Mouse (Mus musculus) C2C12 (cell line): ENCODE results near the gene Mctp1. TPM values are rescaled to one million over a fixed set of nuclear protein-coding genes. Genes with fewer than 3 reads are reported as not detected.

ENCODE experiments used
- H3K27me3 ChIP-seq: one replicate; pipeline ENCODE4 v1.6.1; 2011; ENCODE audit not compliant: control insufficient read depth, insufficient read depth, insufficient read length
- H3K36me3 ChIP-seq: one replicate; pipeline ENCODE4 v1.6.1; 2011; ENCODE audit not compliant: control insufficient read depth, insufficient read depth
- H3K4me3 ChIP-seq: one replicate; pipeline ENCODE4 v1.5.1; 2011; ENCODE audit warnings: mild to moderate bottlenecking, control low read depth; ENCODE audit not compliant: poor library complexity, insufficient read depth, severe bottlenecking
- H3K79me2 ChIP-seq: one replicate; pipeline ENCODE4 v1.6.1; 2011; ENCODE audit not compliant: control insufficient read depth, insufficient read depth
- H3K79me3 ChIP-seq: one replicate; pipeline ENCODE4 v1.6.1; 2011; ENCODE audit warnings: low read depth, control low read depth
- H3ac ChIP-seq: one replicate; pipeline ENCODE3; 2011; ENCODE audit warnings: low read depth; ENCODE audit not compliant: control insufficient read depth, insufficient read length
- CEBPB ChIP-seq: IDR thresholded peaks from one replicate; pipeline ENCODE4 v1.6.1; 2011; ENCODE audit warnings: low read depth, mild to moderate bottlenecking, control low read depth, moderate library complexity
- CTCF ChIP-seq: IDR thresholded peaks from one replicate; pipeline ENCODE4 v1.5.1; 2011; ENCODE audit not compliant: control insufficient read depth, insufficient read depth, insufficient read length
- FOSL1 ChIP-seq: IDR thresholded peaks from one replicate; pipeline ENCODE4 v1.8.0; 2011; ENCODE audit warnings: mild to moderate bottlenecking, low read length; ENCODE audit not compliant: poor library complexity, insufficient read depth, severe bottlenecking
- MAX ChIP-seq: IDR thresholded peaks from one replicate; pipeline ENCODE4 v1.6.1; 2011; ENCODE audit warnings: mild to moderate bottlenecking, control low read depth
- MYOD1 ChIP-seq: IDR thresholded peaks from one replicate; pipeline ENCODE4 v1.6.1; 2011; ENCODE audit warnings: low read depth; ENCODE audit not compliant: control insufficient read depth, insufficient read length
- MYOG ChIP-seq: IDR thresholded peaks from one replicate; pipeline ENCODE4 v1.6.1; 2011; ENCODE audit not compliant: control insufficient read depth, insufficient read length; ENCODE audit errors: extremely low read depth
- USF1 ChIP-seq: IDR thresholded peaks from one replicate; pipeline ENCODE4 v1.6.1; 2011; ENCODE audit warnings: low read depth, mild to moderate bottlenecking, control low read depth, moderate library complexity
- polyA plus RNA-seq: library from polyadenylated mRNA; unstranded; fragments of >200 nt; fragmentation: generic; extraction: Trizol; gene quantifications from one replicate; pipeline ENCODE4 v1.2.1, GENCODE M21; 2012; ENCODE audit warnings: missing spikeins

Mctp1 gene
- polyA plus RNA-seq, 1 experiment = 0.36 TPM

DNA sequence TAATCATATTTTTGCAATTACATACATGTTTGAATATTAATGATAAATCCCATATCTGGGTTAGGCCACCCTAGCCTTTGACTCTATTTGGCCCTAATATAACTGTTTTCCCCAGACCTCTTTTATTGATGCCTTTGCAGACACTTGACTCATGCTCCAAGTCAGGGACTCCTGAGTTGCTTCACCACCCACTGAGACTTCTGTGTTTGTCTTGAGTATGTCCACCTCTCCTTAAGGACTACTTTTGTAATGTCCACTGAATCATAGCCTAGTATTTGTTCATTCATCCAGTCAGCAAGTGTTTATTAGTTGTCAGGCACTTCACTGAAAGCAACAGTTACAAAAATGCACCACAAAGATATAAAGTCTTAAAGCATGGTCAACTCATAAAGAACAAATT is 235.8 kb downstream of the Mctp1 start:
- H3ac ChIP-seq = no peak overlapping the region
- no peaks in the 10 kb centered on the region for H3K79me2 ChIP-seq
- H3K36me3 ChIP-seq = no peaks in the 10 kb centered on the region
- no peak overlapping the region for H3K4me3 ChIP-seq
- no peaks in the 10 kb centered on the region for H3K27me3 ChIP-seq
- TF ChIP-seq USF1 = no peak
- TF ChIP-seq CEBPB = no peak
- no peak for TF ChIP-seq CTCF
- TF ChIP-seq MYOG = no peak
- TF ChIP-seq MAX = no peak
- no peak for TF ChIP-seq MYOD1
- TF ChIP-seq FOSL1 = no peak
- no peaks in the 10 kb centered on the region for H3K79me3 ChIP-seq

DNA sequence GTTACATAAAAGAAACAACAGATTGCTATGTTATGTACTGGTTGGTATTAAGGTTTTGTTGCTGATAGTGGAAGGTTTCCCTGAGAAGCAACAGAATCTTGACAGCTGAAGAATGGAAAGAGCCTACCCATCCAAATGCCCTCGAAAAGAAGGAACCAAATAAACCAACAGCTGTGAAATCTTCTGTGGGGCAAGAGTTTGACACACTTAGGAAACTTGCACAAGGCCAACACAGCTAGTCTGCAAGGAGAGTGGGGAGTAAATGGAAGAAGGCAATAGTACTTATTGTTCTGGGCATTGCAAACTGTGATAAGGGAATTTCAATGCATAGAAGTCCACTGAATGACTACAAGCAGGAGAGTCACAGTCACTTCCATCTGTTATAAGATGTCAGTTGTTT is 236.2 kb downstream of the Mctp1 start:
- Histone ChIP-seq H3K36me3 (no peaks in the 10 kb centered on the region), H3K4me3 (no peak overlapping the region), H3K79me3 (no peaks in the 10 kb centered on the region), H3K27me3 (no peaks in the 10 kb centered on the region), H3ac (no peak overlapping the region), H3K79me2 (no peaks in the 10 kb centered on the region)
- TF ChIP-seq MYOD1 = no peak
- TF ChIP-seq USF1 = no peak
- no peak for TF ChIP-seq MYOG
- TF ChIP-seq FOSL1 = no peak
- TF ChIP-seq CEBPB = no peak
- no peak for TF ChIP-seq CTCF
- TF ChIP-seq MAX = no peak

DNA sequence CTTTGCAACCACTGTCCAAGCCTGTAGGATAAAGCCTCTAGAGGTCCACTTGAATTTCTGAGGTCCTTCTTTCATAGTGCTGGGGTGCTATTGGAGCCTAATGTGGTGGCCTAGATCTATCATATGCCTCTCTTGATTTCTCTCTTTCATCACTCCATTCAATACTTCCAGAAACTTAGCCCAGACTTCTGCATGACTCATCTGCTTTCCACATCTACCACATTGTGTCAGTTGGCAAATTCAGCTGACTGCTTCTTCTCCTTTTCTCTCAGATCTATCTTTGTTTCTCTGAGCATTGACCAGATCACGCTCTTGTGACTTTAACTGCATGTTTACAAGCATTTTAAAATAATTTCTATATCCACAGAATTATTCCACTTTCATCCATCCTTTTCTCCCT is 249.4 kb downstream of the Mctp1 start:
- no peak for TF ChIP-seq FOSL1
- TF ChIP-seq CEBPB = no peak
- peak; percentile 33 for TF ChIP-seq MYOD1
- Histone ChIP-seq H3K79me3 (no peaks in the 10 kb centered on the region), H3ac (no peak overlapping the region), H3K79me2 (no peaks in the 10 kb centered on the region), H3K27me3 (no peaks in the 10 kb centered on the region), H3K4me3 (no peak overlapping the region), H3K36me3 (no peaks in the 10 kb centered on the region)

DNA sequence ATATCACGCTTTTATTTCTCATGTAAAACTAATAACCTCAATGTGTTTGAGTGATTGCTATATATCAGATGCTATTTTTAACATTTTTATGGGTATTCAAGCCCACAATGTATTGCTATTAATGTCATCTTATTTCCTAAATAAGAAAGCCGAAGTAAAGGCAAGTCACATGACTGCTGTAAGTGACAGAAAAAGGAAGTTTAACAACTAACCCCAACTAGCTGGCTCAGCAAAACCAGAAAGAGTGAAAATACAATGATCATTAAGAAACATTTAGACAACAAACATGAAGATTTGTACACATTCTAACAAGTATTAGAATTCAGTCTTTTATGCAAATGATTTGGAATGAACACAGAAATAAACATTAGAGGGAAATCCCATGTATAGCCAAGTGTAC is 253.9 kb downstream of the Mctp1 start:
- Histone ChIP-seq H3K4me3 (no peak overlapping the region), H3K79me3 (no peaks in the 10 kb centered on the region), H3ac (no peak overlapping the region), H3K79me2 (no peaks in the 10 kb centered on the region), H3K27me3 (no peaks in the 10 kb centered on the region), H3K36me3 (no peaks in the 10 kb centered on the region)
- no peak for TF ChIP-seq CTCF
- TF ChIP-seq MAX = no peak
- TF ChIP-seq USF1 = no peak
- no peak for TF ChIP-seq FOSL1
- TF ChIP-seq CEBPB = no peak
- TF ChIP-seq MYOG = no peak
- TF ChIP-seq MYOD1 = no peak

DNA sequence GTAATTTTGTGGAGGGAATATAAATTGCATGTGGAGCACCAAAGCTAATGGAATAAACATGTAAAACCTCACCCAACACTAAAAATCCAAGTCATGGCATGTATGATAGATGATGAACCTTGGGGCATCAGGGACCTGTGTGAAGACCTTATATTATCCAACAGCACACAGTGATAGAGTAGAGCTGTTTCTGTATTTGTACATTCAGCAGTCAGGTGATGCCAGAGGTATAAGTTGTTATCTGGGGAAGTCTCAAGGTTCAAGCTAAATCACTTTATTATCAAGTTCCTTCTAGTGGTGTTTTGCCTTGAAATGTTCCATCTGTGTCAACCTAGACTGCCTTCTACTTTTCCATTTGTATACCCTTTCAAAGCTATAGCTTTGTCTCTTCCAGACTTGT is 275.2 kb downstream of the Mctp1 start:
- H3K4me3 ChIP-seq = no peak overlapping the region
- no peaks in the 10 kb centered on the region for H3K79me2 ChIP-seq
- no peak overlapping the region for H3ac ChIP-seq
- H3K79me3 ChIP-seq = no peaks in the 10 kb centered on the region
- H3K27me3 ChIP-seq = no peaks in the 10 kb centered on the region
- no peak for TF ChIP-seq CEBPB
- no peak for TF ChIP-seq CTCF
- TF ChIP-seq MYOD1 = no peak
- TF ChIP-seq USF1 = no peak
- TF ChIP-seq MYOG = no peak
- TF ChIP-seq MAX = no peak
- TF ChIP-seq FOSL1 = no peak
- H3K36me3 ChIP-seq = no peaks in the 10 kb centered on the region

DNA sequence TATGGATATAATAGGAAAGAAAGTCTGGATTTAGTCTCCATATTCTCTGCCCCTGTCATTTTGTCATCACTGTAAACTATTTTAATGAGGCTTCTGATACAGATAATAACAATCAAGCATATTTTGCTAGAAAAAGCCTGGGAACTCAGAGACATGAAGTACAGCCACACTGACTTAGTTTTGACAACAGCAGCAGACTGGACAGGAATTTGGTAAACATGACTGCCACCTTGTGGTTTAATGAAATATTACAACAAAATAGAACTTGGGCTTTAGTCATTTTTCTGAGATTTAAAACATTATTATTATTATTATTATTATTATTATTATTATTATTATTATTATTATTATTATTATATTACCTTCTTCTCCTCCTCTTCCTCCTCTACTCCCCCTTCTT is 297.0 kb downstream of the Mctp1 start:
- Histone ChIP-seq H3K27me3 (no peaks in the 10 kb centered on the region), H3K79me3 (no peaks in the 10 kb centered on the region), H3K4me3 (no peak overlapping the region), H3K36me3 (no peaks in the 10 kb centered on the region), H3K79me2 (no peaks in the 10 kb centered on the region), H3ac (no peak overlapping the region)
- TF ChIP-seq CEBPB (no peak), MYOG (no peak), MAX (no peak), USF1 (no peak), MYOD1 (no peak), CTCF (no peak), FOSL1 (no peak)
